Mouse (Mus musculus): ENCODE data around the gene Foxred2. TPM values are rescaled to one million over a fixed set of nuclear protein-coding genes. Genes with fewer than 3 reads are reported as not detected.

Gene Foxred2
- 10.3 and 11.8 TPM in 2 replicates for polyA plus RNA-seq (2015; fragmentation: Nextera tagmentation; extraction: Ambion mirVana)

DNA sequence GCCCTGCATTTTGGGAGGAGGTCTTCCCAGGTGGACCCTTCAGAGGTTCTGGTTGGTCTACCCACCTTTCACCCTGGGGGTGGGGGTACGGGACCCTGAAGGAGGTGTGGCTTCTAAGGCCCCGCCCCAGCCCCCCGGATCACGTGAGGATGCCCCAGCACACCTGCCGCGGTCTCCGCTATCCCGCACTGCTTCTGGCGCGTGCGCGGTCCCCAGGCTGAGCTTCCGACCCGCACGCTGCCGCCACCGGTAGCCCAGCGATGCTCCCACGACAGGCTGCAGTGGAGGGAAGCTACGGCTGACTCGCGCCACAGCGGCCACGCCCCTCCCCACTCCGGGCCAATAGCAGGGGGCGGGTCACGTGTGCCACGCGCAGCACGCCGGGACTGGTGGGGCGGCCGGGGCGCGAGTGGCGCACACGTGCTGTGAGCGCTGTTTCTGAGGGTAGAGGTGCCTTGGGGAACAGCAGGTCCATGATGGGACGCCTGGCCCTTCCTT lies at the start of gene Foxred2:
Gene Foxred2 (minus strand): TSS at position 319 of the 498 bp plus-strand sequence.
- Histone ChIP-seq H3K36me3 (replicated peaks) (peaks cover 36% of the 10 kb centered on the region), H3K27ac (peak within 1 kb of the TSS; percentile 68), H3K9me3 (no peaks in the 10 kb centered on the region), H3K4me1 (peaks cover 27% of the 10 kb centered on the region), H3K27me3 (replicated peaks) (no peaks in the 10 kb centered on the region), H3K9ac (peak within 1 kb of the TSS; percentile 52), H3K4me3 (peak within 1 kb of the TSS; percentile 45), H3K4me2 (peak within 1 kb of the TSS; percentile 73)
- under 1% methylated on average over 39 of the region's 39 CpGs for WGBS
- ATAC-seq (replicated peaks): peak; percentile 95

GRCm38 (mm10) chr15:78003929-78004328 lies 47.4 kb upstream of the Foxred2 start:
- Histone ChIP-seq H3K9ac (no peak overlapping the region), H3K9me3 (no peaks in the 10 kb centered on the region), H3K4me2 (no peak overlapping the region), H3K4me3 (no peak overlapping the region), H3K4me1 (peaks cover 7% of the 10 kb centered on the region), H3K27ac (no peak overlapping the region), H3K27me3 (replicated peaks) (no peaks in the 10 kb centered on the region), H3K36me3 (replicated peaks) (no peaks in the 10 kb centered on the region)
- no peak for ATAC-seq (replicated peaks)
- 57% methylated on average over 9 of the region's 9 CpGs for WGBS

GRCm38 (mm10) chr15:78001400-78001799 lies 44.9 kb upstream of the Foxred2 start:
- no peaks in the 10 kb centered on the region for H3K27me3 ChIP-seq (replicated peaks)
- no peak overlapping the region for H3K4me2 ChIP-seq
- no peaks in the 10 kb centered on the region for H3K36me3 ChIP-seq (replicated peaks)
- no peak overlapping the region for H3K27ac ChIP-seq
- no peaks in the 10 kb centered on the region for H3K9me3 ChIP-seq
- H3K9ac ChIP-seq: no peak overlapping the region
- no peak for ATAC-seq (replicated peaks)
- H3K4me1 ChIP-seq: no peaks in the 10 kb centered on the region
- H3K4me3 ChIP-seq: no peak overlapping the region
- WGBS: 12% methylated on average over 5 of the region's 5 CpGs

DNA sequence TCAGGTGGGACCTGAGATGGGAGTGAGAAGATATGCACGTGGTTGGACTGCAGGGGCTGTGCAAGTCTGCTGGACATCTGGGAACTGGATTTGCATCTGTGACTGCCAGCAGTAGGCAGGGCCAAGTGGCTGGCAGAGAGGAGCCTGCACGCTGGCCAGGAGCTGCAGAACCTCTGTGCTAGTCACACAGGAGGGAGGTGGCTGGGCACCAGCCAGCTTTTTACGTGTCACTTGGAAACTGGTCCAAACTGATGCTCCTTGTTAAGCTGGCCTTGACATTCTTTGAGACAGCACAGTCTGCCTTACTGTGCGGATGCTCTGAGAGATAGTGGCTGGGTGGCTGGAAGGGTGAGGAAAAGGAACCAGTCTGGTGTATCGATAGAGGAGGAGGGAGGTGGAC lies 32.0 kb upstream of the Foxred2 start:
- Histone ChIP-seq H3K36me3 (replicated peaks) (no peaks in the 10 kb centered on the region), H3K27me3 (replicated peaks) (no peaks in the 10 kb centered on the region), H3K9me3 (no peaks in the 10 kb centered on the region), H3K4me1 (no peaks in the 10 kb centered on the region), H3K9ac (no peak overlapping the region), H3K4me3 (no peak overlapping the region), H3K27ac (no peak overlapping the region), H3K4me2 (no peak overlapping the region)
- 72% methylated on average over 5 of the region's 5 CpGs for WGBS
- ATAC-seq (replicated peaks): no peak

- Histone ChIP-seq H3K4me1 (no peaks in the 10 kb centered on the region), H3K4me2 (no peak overlapping the region), H3K9ac (no peak overlapping the region), H3K4me3 (no peak overlapping the region), H3K27me3 (replicated peaks) (no peaks in the 10 kb centered on the region), H3K36me3 (replicated peaks) (no peaks in the 10 kb centered on the region), H3K9me3 (no peaks in the 10 kb centered on the region), H3K27ac (no peak overlapping the region)
- ATAC-seq (replicated peaks): no peak
- 40% methylated on average over 3 of the region's 3 CpGs for whole genome bisulfite sequencing
These were observed 26.9 kb upstream of the Foxred2 start for GRCm38 (mm10) chr15:77983391-77983790.

- Histone ChIP-seq H3K27me3 (replicated peaks) (no peaks in the 10 kb centered on the region), H3K36me3 (replicated peaks) (no peaks in the 10 kb centered on the region), H3K4me1 (no peaks in the 10 kb centered on the region), H3K27ac (no peak overlapping the region), H3K4me2 (no peak overlapping the region), H3K4me3 (no peak overlapping the region), H3K9ac (no peak overlapping the region), H3K9me3 (no peaks in the 10 kb centered on the region)
- WGBS: 27% methylated on average over 18 of the region's 18 CpGs
- peak; percentile 33; the same call in 1 of the 2 replicates for ATAC-seq (replicated peaks)
These were observed 25.8 kb upstream of the Foxred2 start for GRCm38 (mm10) chr15:77982195-77982939.

DNA sequence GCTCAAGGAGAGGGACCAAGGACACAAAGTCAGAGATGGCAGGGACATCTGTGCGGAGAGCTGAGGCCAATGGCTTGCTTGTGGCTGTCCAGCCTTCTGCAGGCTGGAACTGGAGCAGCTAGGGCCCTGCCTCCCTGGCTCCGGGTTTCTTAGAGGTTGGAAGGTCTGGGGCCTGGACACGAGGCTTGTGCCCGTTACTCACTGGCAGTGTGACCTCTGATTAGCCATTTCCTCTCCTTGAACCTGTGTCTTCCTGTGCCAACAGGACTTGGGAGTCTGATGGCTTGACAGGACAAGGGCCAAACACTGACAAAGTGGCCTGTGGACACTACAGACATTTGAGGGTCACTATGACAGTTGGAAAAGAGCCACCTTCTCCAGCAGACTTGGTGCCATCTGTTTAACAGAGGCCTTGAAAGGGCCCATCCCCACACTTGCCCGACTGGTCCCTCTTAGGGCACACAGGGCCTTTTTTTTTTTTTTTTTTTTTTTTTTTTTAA lies 24.7 kb upstream of the Foxred2 start:
- 79% methylated on average over 5 of the region's 5 CpGs for WGBS
- no peaks in the 10 kb centered on the region for H3K9me3 ChIP-seq
- H3K4me1 ChIP-seq: no peaks in the 10 kb centered on the region
- ATAC-seq (replicated peaks): no peak
- H3K27ac ChIP-seq: no peak overlapping the region
- no peaks in the 10 kb centered on the region for H3K27me3 ChIP-seq (replicated peaks)
- H3K9ac ChIP-seq: no peak overlapping the region
- no peak overlapping the region for H3K4me3 ChIP-seq
- H3K4me2 ChIP-seq: no peak overlapping the region
- H3K36me3 ChIP-seq (replicated peaks): no peaks in the 10 kb centered on the region

DNA sequence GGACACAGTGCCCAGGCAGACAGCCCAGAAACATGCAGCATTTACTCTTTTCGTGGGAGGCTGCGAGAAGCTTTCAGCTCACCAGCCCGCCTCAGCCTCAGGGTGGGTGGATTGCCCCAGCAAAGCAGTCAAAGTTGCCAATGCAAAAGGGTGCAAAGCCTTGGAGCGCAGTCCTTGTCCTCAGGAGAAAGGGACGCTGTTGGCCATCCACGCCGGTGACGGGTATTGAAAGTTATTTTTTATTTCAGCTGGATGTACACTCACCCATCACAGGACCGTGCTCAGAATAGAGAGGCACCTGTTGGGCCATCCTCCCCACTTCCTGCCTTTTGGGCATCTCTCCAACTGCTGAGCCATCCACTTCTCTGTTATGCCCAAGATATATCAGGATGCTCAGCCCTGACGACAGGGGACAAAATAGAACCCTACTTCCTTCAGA lies 22.9 kb upstream of the Foxred2 start:
- Histone ChIP-seq H3K9me3 (no peaks in the 10 kb centered on the region), H3K36me3 (replicated peaks) (no peaks in the 10 kb centered on the region), H3K27ac (no peak overlapping the region), H3K4me2 (no peak overlapping the region), H3K4me3 (no peak overlapping the region), H3K27me3 (replicated peaks) (no peaks in the 10 kb centered on the region), H3K9ac (no peak overlapping the region), H3K4me1 (no peaks in the 10 kb centered on the region)
- WGBS: 88% methylated on average over 10 of the region's 10 CpGs
- no peak for ATAC-seq (replicated peaks)

GRCm38 (mm10) chr15:77977663-77978062 lies 21.1 kb upstream of the Foxred2 start:
- no peaks in the 10 kb centered on the region for H3K9me3 ChIP-seq
- no peak overlapping the region for H3K4me2 ChIP-seq
- H3K9ac ChIP-seq: no peak overlapping the region
- no peaks in the 10 kb centered on the region for H3K27me3 ChIP-seq (replicated peaks)
- no peak overlapping the region for H3K27ac ChIP-seq
- no peak for ATAC-seq (replicated peaks)
- H3K4me1 ChIP-seq: no peaks in the 10 kb centered on the region
- no peaks in the 10 kb centered on the region for H3K36me3 ChIP-seq (replicated peaks)
- no peak overlapping the region for H3K4me3 ChIP-seq
- WGBS: 63% methylated on average over 3 of the region's 3 CpGs

- H3K4me3 ChIP-seq: no peak overlapping the region
- H3K27ac ChIP-seq: no peak overlapping the region
- ATAC-seq (replicated peaks): no peak
- no peaks in the 10 kb centered on the region for H3K36me3 ChIP-seq (replicated peaks)
- no peak overlapping the region for H3K9ac ChIP-seq
- H3K27me3 ChIP-seq (replicated peaks): no peaks in the 10 kb centered on the region
- WGBS: 80% methylated on average over 6 of the region's 6 CpGs
- H3K4me2 ChIP-seq: no peak overlapping the region
- no peaks in the 10 kb centered on the region for H3K9me3 ChIP-seq
- H3K4me1 ChIP-seq: peaks cover 14% of the 10 kb centered on the region
These were observed 17.8 kb upstream of the Foxred2 start for GRCm38 (mm10) chr15:77974165-77974841.

- under 1% methylated on average over 72 of the region's 72 CpGs for WGBS
- no peaks in the 10 kb centered on the region for H3K27me3 ChIP-seq (replicated peaks)
- H3K9me3 ChIP-seq: no peaks in the 10 kb centered on the region
- peak within 1 kb of the TSS; percentile 99 for H3K27ac ChIP-seq
- peak; percentile 90 for ATAC-seq (replicated peaks)
- peaks cover 20% of the 10 kb centered on the region for H3K36me3 ChIP-seq (replicated peaks)
- H3K4me2 ChIP-seq: peak within 1 kb of the TSS; percentile 88
- H3K9ac ChIP-seq: peak within 1 kb of the TSS; percentile 92
- H3K4me3 ChIP-seq: peak within 1 kb of the TSS; percentile 76
- peaks cover 20% of the 10 kb centered on the region for H3K4me1 ChIP-seq
These were observed 14.2 kb upstream of the Foxred2 start, which contains the start of gene Eif3d for GRCm38 (mm10) chr15:77970470-77971292. Gene Eif3d (minus strand): TSS chr15:77970813.

Data from midbrain, embryonic 15.5 days (tissue).